Mouse (Mus musculus) MN1 (cell line): ENCODE measurements at regions not wholly inside any gene's neighbourhood (a gene's known extent, or its start where the extent isn't known, plus 50 kb on each side); places are given as distances from the start of the nearest gene placed in this dataset.
A peak's percentile ranks its signal among the peaks of the same experiment; 100 is the strongest.

Experiments used
- DNase-seq: peaks from one replicate; pipeline ENCODE4 v3.0.0-alpha.2; 2016; ENCODE audit warnings: low spot score

DNA sequence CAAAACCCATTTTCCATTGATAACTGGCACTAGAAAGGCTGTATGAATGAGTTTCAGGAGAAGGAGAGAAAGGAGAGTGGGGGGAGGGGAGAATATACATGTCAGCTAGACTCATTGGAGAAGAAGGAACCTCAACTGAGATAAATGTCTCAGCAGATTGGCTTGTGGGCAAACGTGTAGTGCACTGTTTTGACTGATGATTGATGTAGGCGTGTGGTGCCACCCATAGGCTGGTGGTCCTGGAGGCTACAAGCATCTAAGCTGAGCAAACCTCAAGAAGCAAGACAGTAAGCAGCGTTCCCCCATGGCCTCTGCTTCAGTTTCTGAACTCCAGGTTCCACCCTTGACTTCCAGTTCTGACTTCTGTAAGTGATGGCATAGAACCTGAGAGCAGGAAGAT is 121.8 kb upstream of the Rbms1 start:
- DNase-seq: no peak

DNA sequence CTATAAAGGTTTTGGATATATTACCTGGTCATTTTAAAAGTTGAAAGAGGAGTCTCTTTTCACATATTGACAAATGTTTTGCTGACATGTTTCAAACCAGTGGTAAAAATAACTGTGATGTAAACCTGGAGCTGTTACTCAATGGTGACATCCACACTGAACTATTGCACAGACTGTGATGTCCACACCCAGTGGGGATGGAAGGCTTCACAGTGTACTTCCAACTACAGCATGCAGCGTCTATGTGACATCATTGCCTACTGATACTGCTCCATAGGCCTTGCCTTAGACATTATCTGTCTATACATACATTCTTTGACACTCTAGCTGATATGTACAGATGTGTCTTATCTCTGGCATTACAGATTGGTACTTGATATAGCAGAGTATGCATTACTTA is 120.1 kb upstream of the Rbms1 start:
- no peak for DNase-seq

DNA sequence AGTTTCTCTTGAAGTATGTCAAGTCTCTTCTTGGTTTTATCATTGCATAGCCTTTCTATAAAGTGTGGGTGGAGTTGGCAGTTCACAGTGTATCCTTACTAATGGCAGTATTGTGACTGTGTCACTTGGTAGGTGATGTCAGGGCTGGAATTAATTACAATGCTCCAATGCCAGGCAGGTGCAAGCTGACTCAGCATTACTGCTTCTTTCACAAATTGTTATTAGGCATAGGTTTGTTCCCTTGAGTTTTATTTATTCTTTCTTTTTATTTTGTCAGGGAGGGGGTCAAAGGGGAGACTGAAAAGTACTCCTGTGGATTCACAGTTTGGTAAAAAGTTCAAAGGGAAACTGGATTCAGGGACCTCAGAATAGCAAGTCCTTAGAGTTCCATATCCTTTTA is 119.6 kb upstream of the Rbms1 start:
- DNase-seq: no peak

DNA sequence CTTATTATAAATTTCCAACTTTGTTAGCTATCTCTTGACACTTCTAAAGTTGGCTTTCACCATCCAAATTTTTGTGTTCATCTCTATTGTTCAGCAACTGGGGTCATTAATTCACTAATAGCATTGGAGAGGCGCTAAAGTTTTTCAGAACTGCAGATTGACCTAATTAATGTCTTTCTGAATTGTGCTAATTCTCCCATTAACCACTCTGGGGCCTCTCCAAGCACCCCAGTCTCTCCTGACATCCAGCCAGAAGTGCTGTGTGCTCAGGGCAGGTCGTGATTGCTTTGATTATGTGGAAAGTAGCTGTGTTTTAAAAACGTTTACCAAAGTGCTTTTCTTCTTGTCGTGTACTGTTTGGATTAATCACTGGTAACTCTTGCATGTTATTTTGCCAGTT is 117.0 kb upstream of the Rbms1 start:
- no peak for DNase-seq

- DNase-seq: peak; percentile 46
Measured at GRCm38 (mm10) chr2:61071025-61071424, 108.0 kb upstream of the Rbms1 start.

GRCm38 (mm10) chr2:61067877-61068276 is 104.9 kb upstream of the Rbms1 start:
- no peak for DNase-seq

DNA sequence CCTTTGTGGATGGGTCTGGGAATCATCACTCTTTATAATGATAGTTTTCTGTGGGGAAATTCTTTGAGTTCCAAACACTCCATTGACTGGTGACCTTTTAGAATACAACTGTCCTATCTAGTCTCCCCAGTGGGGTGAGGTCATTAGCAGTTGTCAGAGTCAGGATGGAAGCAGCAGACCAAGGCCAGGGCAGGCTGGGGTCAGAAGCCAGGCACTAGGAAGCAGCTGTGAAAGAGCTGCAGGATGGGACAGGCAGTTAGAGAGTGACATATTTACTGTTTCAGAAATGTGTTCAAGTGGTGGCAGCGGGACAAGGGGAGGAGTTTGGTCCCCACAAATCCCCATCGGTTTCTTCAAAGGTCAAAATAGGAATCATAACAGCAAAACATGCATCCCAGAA is 99.1 kb upstream of the Rbms1 start:
- no peak for DNase-seq

- DNase-seq: no peak
Measured at GRCm38 (mm10) chr2:61060906-61061305, 97.9 kb upstream of the Rbms1 start.

DNA sequence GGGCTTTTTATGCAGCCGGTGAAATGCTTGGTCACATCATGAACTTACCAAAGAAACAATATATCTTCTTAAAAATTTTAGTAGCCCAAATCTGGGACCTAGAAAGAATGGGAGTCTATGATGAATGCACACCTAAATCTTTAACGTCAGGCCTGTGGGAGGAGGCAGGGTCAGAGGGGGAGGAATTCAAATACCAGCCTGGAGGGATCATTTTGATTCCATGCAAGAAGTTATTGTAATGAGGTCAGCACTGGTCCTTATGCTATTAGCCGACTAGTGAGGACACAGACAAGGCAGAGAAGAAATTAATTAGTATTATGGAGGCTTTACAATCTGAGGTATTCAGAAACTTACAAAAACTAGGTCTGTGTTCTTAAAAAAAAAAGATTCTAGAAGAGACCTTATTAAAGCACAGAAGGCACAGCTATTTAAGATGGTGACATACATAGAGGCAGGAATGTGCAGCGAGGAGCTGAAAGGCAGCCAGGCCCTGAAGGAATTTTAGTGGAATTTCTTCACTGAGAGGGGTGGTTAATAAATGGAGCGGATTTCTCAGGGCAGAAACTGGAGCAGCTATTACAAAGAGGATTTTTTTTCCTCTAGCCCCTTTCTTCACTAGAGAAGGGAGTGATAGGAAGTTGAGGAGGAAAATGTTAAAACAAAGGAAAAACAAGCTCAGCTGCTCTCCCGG is 95.7 kb upstream of the Rbms1 start:
- DNase-seq: no peak

DNA sequence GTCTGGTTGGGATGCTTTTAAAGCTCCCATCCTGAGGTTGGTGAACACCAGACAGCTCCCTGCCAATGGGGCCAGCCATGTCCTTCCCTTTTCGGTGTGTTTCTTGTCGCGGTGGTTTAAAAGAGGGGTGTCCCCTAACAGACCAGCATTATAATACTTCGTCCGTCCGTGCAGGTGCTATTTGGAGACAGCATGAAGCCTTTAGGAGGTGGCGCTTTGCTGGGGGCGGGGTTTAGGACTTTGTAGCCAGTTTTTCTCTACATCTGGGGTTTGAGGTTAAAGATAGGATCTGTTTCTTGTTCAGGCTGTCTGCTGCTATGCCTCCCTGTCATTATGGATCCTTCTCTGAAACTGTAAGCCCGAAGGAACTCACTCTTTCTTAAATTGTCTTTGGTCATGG is 89.3 kb upstream of the Rbms1 start:
- DNase-seq: no peak

GRCm38 (mm10) chr2:61051808-61052207 is 88.8 kb upstream of the Rbms1 start:
- DNase-seq: no peak

DNA sequence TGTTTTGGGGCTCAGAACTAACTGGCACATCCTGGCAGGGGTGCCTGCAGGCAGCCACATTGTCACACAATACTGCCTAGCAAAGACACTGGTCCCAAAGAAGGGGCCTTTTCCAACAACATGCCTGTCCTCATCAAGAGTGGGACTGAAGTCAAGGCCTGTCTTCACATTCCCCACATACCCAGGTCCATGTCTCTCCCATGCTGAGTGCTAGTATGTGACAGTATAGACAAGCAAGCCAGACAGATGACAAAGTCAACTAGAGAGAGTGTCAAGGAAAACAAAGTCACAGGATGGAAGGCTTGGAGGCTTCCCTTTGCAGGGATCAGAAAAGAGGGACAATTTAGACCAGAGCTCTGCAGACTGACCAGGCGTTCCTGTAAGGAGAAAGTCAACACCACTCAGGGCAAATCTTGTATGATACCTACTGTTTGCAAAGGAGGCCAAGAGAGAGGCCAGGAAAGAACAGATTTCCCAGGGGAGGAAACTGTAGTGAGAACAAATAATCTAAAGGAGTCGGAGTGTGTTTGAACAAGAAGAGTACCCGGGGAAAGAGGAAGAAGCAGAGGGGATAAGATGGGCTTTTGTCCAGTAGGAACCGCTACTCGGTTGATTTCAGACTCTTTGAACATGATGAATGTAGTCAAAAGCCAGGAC is 83.2 kb upstream of the Rbms1 start:
- DNase-seq: no peak

DNA sequence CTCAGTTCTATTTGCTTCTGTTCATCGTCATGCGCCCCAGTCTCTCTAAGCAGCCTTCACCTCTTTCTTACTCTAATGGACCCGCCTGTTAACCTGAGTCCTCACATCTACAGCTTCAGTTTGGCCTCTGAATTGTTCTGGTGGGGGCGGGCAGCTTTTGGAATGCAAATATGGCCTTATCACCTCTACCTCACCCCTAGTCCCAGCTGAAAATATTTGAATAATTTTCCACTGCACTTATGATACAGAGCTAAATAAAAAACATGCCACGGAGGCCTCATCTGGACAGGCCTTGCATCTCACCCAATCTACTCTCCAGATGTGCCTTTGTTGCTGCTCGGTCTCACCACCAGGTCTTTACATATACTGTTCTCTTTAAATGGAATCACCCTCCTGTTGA is 82.5 kb upstream of the Rbms1 start:
- no peak for DNase-seq

GRCm38 (mm10) chr2:61032920-61033319 is 69.9 kb upstream of the Rbms1 start:
- no peak for DNase-seq

GRCm38 (mm10) chr2:61029706-61030105 is 66.7 kb upstream of the Rbms1 start:
- no peak for DNase-seq

- DNase-seq: no peak
Measured at GRCm38 (mm10) chr2:61028578-61028977, 65.6 kb upstream of the Rbms1 start.

DNA sequence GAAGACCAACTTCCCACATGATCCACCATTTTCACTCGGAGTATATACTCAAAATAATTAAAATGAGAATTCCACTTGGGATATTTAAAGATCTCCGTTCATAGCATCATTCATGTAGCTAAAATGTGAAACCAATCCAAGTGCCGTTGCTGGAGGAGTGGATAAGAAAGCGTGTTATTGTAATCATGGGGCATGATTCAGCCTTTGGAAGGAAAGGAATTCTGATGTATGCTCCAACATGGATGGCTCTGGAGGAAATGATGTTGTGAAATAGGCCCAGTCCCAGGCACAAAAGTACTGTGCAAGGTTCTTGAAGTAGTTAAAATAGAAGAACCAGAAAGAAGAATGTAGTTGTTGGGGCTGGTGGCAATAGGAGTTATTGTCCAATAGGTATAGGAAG is 64.7 kb upstream of the Rbms1 start:
- DNase-seq: no peak

DNA sequence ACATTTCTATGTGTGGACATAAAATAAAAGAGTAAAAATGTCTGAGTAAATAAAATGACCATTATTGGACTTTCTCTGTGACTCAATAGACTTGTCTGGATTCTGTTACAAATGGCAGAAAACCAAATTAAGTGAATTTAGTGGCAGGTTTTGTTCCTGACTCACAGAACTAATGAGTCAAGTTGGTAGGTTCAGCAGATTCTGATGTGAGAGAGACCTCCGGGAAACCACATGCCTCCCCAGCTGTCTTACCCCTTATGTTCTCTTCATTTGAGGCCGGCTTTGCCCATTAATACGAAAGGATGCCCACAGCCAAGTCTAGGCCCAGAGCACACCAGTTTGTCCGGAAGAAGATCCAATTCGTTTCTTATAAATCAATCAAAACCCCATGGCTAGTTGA is 59.4 kb upstream of the Rbms1 start:
- peak; percentile 20 for DNase-seq

GRCm38 (mm10) chr2:61020791-61021190 is 57.8 kb upstream of the Rbms1 start:
- no peak for DNase-seq

DNA sequence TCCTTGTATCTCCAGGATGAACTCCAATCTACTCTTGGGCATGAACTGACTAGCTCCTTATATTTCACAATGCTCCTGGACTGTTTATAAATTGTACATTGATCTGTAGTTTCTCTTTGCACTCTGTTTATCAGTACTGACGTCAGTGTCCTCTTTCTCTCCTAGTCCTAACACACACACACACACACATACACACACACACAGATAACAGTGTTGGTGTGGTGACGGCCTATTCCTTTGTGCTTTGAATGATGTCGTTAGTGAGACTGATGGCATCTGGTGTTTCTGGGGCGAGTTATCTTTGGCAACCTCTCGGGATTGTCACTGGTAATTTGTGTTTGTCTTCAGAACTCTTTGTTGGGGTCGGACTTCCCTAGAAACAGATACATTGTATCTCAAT is 50.0 kb upstream of the Rbms1 start:
- DNase-seq: peak; percentile 14
